Mouse (Mus musculus) mouse embryonic stem cell (cell line): ENCODE data around the gene Maats1.

ENCODE experiments used
- in situ Hi-C, 2 experiments: fragments of 300-500 bp; cut with MboI; formaldehyde crosslinking; loops; 1 replicate in 1 of 2; 3 replicates in 1 of 2; pipeline ENCODE4 v1.14.3; 2019 to 2020; ENCODE audit warnings: low sequenced_read_pairs in 2 of 2, low pct_unique_long_range_greater_than_20kb in 1 of 2, mixed read lengths in 1 of 2; ENCODE audit not compliant: unreplicated experiment in 1 of 2

The Maats1 gene

DNA sequence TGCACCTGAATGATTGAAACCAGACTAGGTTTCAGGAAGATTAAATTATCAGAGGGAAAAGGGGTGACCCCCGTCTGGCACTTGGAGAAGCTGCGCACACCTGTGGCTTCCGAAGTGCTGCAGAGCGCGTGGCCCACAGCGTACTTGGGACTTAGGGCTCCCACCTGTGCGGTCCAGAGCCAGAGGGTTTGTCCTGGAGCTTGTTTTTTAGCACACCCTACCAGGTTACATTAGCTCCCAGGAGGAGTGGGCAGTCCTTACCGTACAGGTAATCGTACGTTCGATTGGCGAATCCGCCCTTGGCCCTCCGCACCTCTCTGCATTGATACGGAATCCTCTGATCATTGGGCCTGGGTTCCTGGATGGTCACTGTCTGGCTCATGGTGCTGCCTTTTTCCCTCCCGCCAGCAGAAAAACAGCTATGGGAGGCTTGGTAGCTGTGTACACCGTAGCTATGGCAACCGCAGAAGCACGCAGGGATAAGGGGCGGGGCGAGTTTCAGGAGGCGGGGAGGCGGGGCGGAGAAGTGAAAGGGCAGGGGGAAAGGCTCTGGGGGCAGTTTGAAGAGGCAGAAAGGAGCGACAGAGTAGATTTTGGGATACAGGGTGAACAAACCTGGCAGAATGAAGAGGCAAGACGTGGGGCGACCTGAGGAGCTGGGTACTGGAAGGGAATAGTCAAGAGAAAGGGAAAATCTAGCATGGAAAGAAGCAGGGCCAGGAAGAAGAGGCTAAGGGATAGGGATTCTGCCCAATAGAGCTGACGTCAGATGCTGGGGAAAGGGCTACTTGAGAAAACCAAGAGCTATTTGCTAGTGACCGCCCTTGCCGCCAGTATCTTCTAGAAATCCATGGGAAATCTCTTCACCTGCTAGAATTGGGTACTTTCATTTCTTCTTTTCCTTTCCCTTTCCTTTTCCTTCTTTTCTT is at the start of gene Maats1:
Gene Maats1 (minus strand): TSS at position 748 of the 929 bp plus-strand sequence.
- in situ Hi-C loops = loop anchor here (10.0 kb wide), 3 partner anchors 123 to 153 kb away; no protein-coding TSS in a partner anchor

DNA sequence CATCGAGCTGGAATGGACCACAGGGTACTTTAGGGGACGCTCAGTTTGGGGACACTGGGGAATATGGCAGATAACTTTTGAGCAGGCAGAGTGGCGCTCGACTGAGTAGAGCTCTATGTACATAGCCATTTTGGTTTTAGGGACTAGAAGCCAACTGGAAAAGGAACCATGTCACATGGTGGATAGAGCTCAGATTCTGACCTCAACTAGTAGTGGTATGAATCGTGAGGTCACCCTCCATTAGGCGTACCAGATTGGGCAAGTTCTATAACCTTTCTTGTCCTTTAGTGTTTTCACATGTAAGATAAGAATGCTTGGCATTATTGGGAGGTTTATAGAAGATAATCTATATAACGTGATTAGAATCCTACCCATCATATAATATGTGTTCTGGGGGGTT is 48.4 kb upstream of the Maats1 start:
- in situ Hi-C loops = no loop called here

DNA sequence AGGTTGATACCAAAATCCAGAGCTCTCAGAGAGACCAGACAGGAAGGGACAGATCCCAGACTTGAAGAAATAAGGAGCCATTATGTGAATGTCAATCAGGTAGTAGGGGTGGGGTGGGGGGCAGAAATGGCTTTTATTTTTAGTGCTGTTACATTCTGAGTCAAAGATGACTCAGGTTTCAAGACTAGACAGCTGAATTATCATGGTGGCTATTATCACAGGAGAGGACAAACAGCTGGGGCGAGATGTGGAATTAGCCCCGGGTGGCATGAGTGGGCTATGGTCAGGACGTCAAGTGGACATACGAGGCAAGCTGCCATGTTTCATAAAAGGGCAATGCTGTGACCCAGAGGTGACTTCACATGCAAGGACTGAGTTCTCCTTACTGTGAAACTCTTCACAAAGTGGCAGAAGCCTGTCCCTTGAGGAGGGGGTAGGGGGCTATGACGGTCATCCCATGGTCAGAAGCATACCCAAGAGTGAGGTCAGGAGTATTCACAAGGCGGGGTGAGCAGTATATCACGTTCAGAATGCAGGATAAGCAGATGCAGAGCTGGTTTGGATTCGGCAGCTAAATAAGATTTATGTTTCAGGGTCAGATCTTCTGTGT is 47.4 kb upstream of the Maats1 start:
- in situ Hi-C loops = no loop called here

DNA sequence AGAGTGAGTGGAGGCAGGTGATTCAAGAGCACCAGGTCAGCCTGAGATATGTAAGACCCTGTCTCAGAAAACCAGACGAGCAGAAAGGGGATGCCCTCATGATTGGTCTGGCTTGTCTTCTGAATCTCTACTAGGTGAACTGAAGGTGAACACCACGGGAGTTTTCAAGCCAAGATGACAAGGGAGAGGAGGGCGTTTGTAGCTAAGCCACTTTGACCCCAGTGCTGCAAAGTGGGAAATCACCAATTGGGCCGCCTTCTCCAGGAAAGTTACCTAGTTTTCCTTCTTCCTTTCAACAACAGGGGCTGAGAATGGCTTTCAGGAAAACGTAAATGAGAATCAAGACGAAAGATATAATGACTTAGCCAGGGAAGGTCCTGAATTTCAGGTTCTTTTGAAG is 46.8 kb upstream of the Maats1 start:
- in situ Hi-C loops = no loop called here

DNA sequence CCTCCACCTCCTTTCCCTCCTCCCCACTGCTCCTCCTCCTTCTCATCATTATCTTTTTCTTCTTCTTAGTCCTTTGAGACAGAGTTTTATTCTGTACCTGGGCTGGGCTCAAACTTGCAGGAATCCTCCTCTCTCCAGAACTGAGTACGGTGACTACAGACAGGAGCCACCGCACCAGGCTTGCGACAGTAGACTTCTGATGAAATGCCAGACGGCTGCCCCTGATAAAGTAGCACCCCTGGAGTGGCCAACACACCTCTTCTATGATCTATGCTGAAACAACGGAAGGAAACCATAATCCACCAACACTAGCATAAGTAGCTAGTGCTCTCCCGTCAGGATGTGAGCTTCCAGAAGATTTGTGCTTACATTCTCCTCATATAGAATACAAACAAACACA is 45.4 kb upstream of the Maats1 start:
- in situ Hi-C loops = no loop called here

DNA sequence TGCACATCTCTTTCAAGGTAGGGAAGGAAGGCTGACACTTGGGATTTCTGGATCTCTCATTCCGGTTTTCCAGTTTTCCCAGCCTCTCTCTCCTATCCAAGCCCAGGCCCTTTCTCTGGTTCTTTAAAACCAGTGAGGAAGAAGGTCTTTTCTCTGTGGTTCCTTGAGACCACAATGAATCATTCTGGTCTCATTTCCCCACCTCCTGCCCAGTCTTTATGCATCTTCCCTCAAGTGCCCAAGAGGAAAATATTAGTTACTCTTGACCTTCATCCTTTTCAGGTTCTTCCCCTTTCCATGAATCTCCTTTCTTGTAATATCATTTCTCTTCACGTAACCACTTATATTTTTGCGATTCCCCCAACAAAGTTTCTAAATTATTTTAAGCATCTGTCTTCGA is 43.8 kb upstream of the Maats1 start:
- in situ Hi-C loops = no loop called here

GRCm38 (mm10) chr16:38385184-38385634 is 43.3 kb upstream of the Maats1 start:
- in situ Hi-C loops = no loop called here

DNA sequence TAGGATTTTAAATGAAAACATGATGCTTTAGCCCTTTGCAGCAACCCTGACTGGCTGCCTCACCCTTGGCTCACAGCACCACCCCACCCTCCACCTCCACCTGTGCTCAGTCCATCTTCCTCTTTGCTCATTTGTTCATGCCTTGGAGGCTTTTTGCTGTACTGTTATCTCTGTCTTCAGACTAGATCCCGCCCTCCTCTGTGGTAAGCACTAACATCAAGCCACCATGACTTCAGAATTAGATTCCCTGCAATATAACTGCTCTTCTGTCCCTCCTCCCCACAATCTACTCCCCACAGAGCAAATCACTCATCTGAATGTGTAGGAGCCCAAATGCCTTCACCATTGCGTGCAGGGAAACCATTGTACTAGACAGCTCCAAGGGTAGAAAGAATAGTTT is 41.7 kb upstream of the Maats1 start:
- in situ Hi-C loops = no loop called here

GRCm38 (mm10) chr16:38379926-38380325 is 38.0 kb upstream of the Maats1 start:
- in situ Hi-C loops = no loop called here

- in situ Hi-C loops = no loop called here
Measured at GRCm38 (mm10) chr16:38379493-38379892, 37.5 kb upstream of the Maats1 start.

- in situ Hi-C loops = no loop called here
Measured at GRCm38 (mm10) chr16:38379088-38379487, 37.1 kb upstream of the Maats1 start.

DNA sequence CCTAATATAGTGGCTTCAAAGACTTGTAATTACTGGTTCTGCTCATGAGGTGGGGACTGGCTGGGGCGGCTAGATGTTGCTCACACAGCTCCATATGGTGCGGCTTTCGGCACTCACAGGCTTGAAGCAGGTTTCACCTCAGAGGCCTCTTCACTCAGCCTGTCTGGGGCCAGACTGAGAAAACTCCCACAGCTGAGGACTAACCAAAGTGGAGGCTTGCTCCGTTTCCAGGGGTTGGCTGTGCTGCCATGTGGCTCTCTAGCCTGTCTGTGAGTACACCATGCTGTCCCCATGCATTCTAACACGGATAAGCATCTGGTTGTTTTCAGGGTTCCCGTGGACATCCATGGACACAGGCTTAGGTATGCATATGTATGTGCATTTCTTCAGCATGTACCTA is 36.6 kb upstream of the Maats1 start:
- in situ Hi-C loops = no loop called here

DNA sequence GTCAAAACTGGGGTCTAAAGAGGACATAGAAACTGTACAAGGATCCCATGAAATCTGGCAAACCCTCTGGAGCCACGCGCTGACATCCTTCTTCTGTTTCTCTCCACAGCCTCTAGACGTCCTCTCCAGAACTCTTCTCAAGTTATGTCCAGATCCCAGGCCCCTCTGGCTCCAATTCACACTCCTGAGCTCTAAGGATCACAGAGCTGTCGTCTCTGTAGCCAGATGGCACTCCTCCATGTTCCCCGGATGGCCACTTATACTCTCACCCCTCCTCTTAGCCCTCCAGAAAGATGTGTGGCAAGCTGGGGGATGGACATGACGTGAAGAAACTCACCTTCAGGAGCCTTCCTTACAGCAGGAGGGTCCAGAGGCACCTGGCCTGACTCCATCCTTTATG is 35.6 kb upstream of the Maats1 start:
- in situ Hi-C loops = no loop called here

- in situ Hi-C loops = no loop called here
Measured at GRCm38 (mm10) chr16:38376841-38377249, 34.9 kb upstream of the Maats1 start.

DNA sequence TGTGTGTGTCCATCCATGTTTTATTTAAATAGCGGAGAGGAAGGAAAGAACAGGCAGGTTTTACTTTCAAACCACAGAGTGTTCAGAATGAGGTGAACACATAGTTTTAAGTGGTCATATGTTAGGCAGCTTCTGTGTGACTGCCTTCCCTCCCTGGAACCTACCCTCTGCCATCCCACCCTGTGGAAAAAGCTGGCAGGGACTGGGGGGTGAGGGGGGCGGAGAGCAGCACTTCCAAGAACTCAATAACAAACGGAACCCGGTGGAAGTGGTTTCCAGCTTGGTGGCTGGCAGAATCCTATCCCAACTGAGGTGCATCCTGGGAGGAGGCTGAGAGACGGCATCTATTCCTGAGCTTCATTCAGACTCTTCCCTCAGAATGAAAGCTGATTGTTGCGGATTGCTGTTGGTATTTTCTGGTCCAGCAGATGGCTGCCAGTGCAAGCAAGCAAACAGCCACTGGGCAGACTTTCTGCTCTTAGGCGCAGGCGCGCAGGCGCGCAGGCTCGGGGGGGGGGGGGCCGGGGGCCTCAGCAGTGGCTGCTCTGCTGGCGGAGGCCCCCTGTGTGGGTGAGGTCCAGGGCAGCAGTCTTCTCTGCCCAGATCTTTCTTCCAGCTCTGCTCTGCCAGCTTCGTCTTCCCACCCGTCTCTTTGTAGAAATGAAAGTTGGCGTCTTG is 34.4 kb upstream of the Maats1 start:
- in situ Hi-C loops = no loop called here

- in situ Hi-C loops = no loop called here
Measured at GRCm38 (mm10) chr16:38375182-38375581, 33.2 kb upstream of the Maats1 start.

- in situ Hi-C loops = no loop called here
Measured at GRCm38 (mm10) chr16:38374379-38375140, 32.6 kb upstream of the Maats1 start.

- in situ Hi-C loops = no loop called here
Measured at GRCm38 (mm10) chr16:38373941-38374340, 32.0 kb upstream of the Maats1 start.

DNA sequence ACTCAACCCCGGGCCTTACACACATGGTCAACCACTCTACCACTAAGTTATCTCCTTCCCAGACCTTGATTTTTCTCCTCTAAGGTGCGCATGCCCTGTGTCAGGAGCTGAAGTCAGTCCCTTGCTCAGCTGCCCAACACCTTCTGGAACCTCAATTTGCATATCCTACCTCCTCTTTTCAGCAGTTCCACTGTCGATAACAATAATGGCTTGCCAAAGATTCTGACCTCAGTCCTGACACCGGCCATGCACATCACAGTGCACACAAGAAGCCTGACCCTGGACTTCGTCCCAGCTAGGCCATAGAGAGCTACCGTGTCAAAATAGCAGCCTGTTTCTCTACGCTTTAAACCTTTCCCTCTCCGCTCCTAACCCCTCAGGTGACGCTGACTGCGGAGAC is 31.5 kb upstream of the Maats1 start:
- in situ Hi-C loops = no loop called here
